Mouse (Mus musculus) CH12.LX (cell line): Measurements from ENCODE around the gene Tpk1.

ENCODE experiments used
- CHD2 ChIP-seq: IDR thresholded peaks from 2 replicates; pipeline ENCODE4 v1.6.1; 2011; ENCODE audit warnings: low read length, improper control_type of control experiment
- CTCF ChIP-seq, 2 experiments: IDR thresholded peaks in 1 of 2; conservative IDR thresholded peaks in 1 of 2; 2 replicates each; pipeline ENCODE4 v1.5.1; 2011 to 2012; ENCODE audit warnings: low read depth in 2 of 2, low read length in 2 of 2, improper control_type of control experiment in 1 of 2, inconsistent platforms in 1 of 2, mild to moderate bottlenecking in 1 of 2, moderate library complexity in 1 of 2
- EP300 ChIP-seq: IDR thresholded peaks from 2 replicates; pipeline ENCODE4 v1.6.1; 2011; ENCODE audit warnings: low read length, improper control_type of control experiment
- ETS1 ChIP-seq: conservative IDR thresholded peaks from 2 replicates; pipeline ENCODE4 v1.6.1; 2012; ENCODE audit warnings: low read depth, mild to moderate bottlenecking, inconsistent platforms, low read length, improper control_type of control experiment, moderate library complexity
- HCFC1 ChIP-seq: IDR thresholded peaks from 2 replicates; pipeline ENCODE4 v1.6.1; 2012; ENCODE audit warnings: low read depth, mild to moderate bottlenecking, inconsistent platforms, low read length, improper control_type of control experiment
- IRF4 ChIP-seq: IDR thresholded peaks from 2 replicates; pipeline ENCODE4 v1.6.1; 2014; ENCODE audit warnings: low read depth, mild to moderate bottlenecking, inconsistent platforms, low read length, improper control_type of control experiment
- JUND ChIP-seq: conservative IDR thresholded peaks from 2 replicates; pipeline ENCODE4 v1.6.1; 2011; ENCODE audit warnings: low read depth, low read length, improper control_type of control experiment
- MAFK ChIP-seq: IDR thresholded peaks from 2 replicates; pipeline ENCODE4 v1.6.1; 2011; ENCODE audit warnings: low read length, improper control_type of control experiment; ENCODE audit not compliant: insufficient replicate concordance
- MEF2A ChIP-seq: IDR thresholded peaks from 2 replicates; pipeline ENCODE4 v1.6.1; 2014; ENCODE audit warnings: low read depth, mild to moderate bottlenecking, inconsistent platforms, low read length, improper control_type of control experiment, borderline replicate concordance
- POLR2A ChIP-seq: IDR thresholded peaks from 2 replicates; pipeline ENCODE4 v1.6.1; 2011; ENCODE audit warnings: low read depth, mild to moderate bottlenecking, improper control_type of control experiment, low read length
- RCOR1 ChIP-seq: conservative IDR thresholded peaks from 2 replicates; pipeline ENCODE4 v1.6.1; 2012; ENCODE audit warnings: low read depth, mild to moderate bottlenecking, inconsistent platforms, low read length, improper control_type of control experiment
- TCF12 ChIP-seq: IDR thresholded peaks from 2 replicates; pipeline ENCODE4 v1.6.1; 2014; ENCODE audit warnings: low read depth, mild to moderate bottlenecking, inconsistent platforms, low read length, improper control_type of control experiment

- TF ChIP-seq CTCF (conservative IDR thresholded peaks at IDR 0.05 in 1 of 2, IDR thresholded peaks at IDR 0.05 in 1 of 2; ENCODE audit: low read depth in 2 of 2, low read length in 2 of 2) (no peak), JUND (no peak), ETS1 (no peak), MEF2A (no peak), IRF4 (no peak), TCF12 (no peak), CHD2 (no peak), HCFC1 (no peak), RCOR1 (no peak), MAFK (no peak), POLR2A (no peak), EP300 (no peak)
These were observed 274.7 kb downstream of the Tpk1 start for GRCm38 (mm10) chr6:43391358-43391757.
